Mouse (Mus musculus): ENCODE data around the gene Nufip2. TPM values are rescaled to one million over a fixed set of nuclear protein-coding genes. Genes with fewer than 3 reads are reported as not detected.

The Nufip2 gene
- total and polyA plus RNA-seq, 2 experiments from 2014 or later, result 3.8 to 33.6 TPM

GRCm38 (mm10) chr11:77764694-77765458 is 78.9 kb downstream of the Nufip2 start:
- no peaks in the 10 kb centered on the region for H3K9me3 ChIP-seq (ENCODE audit: low read length)
- no peak for TF ChIP-seq CTCF (IDR thresholded peaks at IDR 0.05; ENCODE audit: low read depth)
- H3K36me3 ChIP-seq (ENCODE audit: insufficient read depth, low read length), result no peaks in the 10 kb centered on the region
- no peak overlapping the region; the same call in 1 of the 2 replicates for H3K9ac ChIP-seq (replicated peaks; ENCODE audit: low read length)
- no peak for ATAC-seq
- no peaks in the 10 kb centered on the region for H3K27me3 ChIP-seq (ENCODE audit: insufficient read depth, low read length)
- peaks cover 20% of the 10 kb centered on the region for H3K4me1 ChIP-seq (ENCODE audit: insufficient read depth, low read length)
- H3K4me3 ChIP-seq (ENCODE audit: low read length), result peak overlapping the region; percentile 96
- WGBS, result 37% methylated on average over 9 of the region's 9 CpGs
- peak overlapping the region; percentile 26; the same call in 1 of the 2 replicates for H3K27ac ChIP-seq
- peak overlapping the region; percentile 92 for H3K4me2 ChIP-seq (ENCODE audit: low read depth, low read length)
- no peak for DNase-seq (ENCODE audit: low spot score)

DNA sequence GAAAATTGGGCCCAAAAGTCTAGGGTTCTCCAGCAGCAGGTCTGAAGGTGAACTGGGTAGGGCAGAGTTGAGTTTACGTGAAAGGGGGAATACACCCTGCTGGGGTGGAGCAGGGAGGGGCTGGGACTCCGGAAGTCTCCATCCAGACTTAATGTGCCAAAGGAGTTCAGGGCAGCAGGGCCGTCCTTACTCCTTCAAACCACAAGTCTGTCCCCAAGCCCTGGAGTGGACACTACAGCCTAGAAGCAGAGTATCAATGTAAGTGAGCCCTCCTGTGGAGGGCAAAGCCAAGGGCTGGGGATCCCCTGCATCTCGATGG is 79.5 kb downstream of the Nufip2 start:
- H3K4me1 ChIP-seq (ENCODE audit: insufficient read depth, low read length), result peaks cover 20% of the 10 kb centered on the region
- H3K4me3 ChIP-seq (ENCODE audit: low read length), result no peak overlapping the region
- H3K9me3 ChIP-seq (ENCODE audit: low read length), result no peaks in the 10 kb centered on the region
- WGBS, result 40% methylated on average over 4 of the region's 4 CpGs
- ATAC-seq (no peak), DNase-seq (ENCODE audit: low spot score) (no peak)
- peak overlapping the region; percentile 92 for H3K4me2 ChIP-seq (ENCODE audit: low read depth, low read length)
- no peak for TF ChIP-seq CTCF (IDR thresholded peaks at IDR 0.05; ENCODE audit: low read depth)
- no peak overlapping the region for H3K9ac ChIP-seq (replicated peaks; ENCODE audit: low read length)
- no peak overlapping the region for H3K27ac ChIP-seq
- no peaks in the 10 kb centered on the region for H3K27me3 ChIP-seq (ENCODE audit: insufficient read depth, low read length)
- no peaks in the 10 kb centered on the region for H3K36me3 ChIP-seq (ENCODE audit: insufficient read depth, low read length)

DNA sequence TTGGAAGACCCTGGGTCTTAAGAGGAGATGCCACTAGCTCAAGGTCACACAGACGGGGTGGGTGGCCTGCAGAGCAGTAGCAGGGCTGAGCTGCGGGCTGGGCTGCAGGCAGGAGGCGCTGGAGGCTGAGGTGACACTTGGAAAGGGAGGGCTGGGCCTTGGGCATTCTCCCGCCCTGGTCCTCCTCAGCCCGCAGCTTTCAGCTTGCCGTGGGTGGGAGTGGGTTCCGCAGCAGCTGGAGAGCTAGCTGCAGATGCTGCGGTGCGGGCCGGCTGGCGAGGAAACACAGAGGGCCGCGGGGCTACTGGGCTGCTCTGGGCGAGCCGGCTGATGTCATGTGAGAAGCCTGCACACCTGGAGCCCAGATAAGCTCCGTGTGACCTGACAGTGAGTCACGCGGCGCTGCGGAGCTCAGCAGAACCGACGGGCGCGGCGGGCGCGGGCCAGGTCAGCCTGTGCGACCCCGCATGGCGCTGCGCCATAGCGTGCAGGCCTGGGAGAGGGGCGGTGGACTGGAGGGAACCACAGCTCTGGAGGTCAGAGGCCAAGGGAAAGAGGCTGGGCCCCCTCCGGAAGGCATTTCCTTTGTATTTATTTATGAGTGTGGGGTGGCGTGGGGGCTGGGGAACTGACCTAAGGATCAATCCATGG is 80.5 kb downstream of the Nufip2 start:
- peak; percentile 63 for TF ChIP-seq CTCF (IDR thresholded peaks at IDR 0.05; ENCODE audit: low read depth)
- DNase-seq (ENCODE audit: low spot score), result peak; percentile 55
- peak; percentile 41; the same call in 1 of the 2 replicates for ATAC-seq
- Histone ChIP-seq H3K27me3 (ENCODE audit: insufficient read depth, low read length) (no peaks in the 10 kb centered on the region), H3K4me3 (ENCODE audit: low read length) (peak overlapping the region; percentile 37), H3K4me1 (ENCODE audit: insufficient read depth, low read length) (peaks cover 20% of the 10 kb centered on the region), H3K9me3 (ENCODE audit: low read length) (no peaks in the 10 kb centered on the region), H3K9ac (replicated peaks; ENCODE audit: low read length) (peak overlapping the region; percentile 48), H3K27ac (peak overlapping the region; percentile 42; the same call in 1 of the 2 replicates), H3K4me2 (ENCODE audit: low read depth, low read length) (peak overlapping the region; percentile 65), H3K36me3 (ENCODE audit: insufficient read depth, low read length) (no peaks in the 10 kb centered on the region)
- WGBS, result 7% methylated on average over 34 of the region's 35 CpGs

- H3K27ac ChIP-seq, result no peak overlapping the region
- no peak overlapping the region for H3K4me3 ChIP-seq (ENCODE audit: low read length)
- H3K36me3 ChIP-seq (ENCODE audit: insufficient read depth, low read length), result no peaks in the 10 kb centered on the region
- DNase-seq (ENCODE audit: low spot score), result no peak
- H3K9ac ChIP-seq (replicated peaks; ENCODE audit: low read length), result no peak overlapping the region
- H3K4me1 ChIP-seq (ENCODE audit: insufficient read depth, low read length), result peaks cover 19% of the 10 kb centered on the region
- no peaks in the 10 kb centered on the region for H3K27me3 ChIP-seq (ENCODE audit: insufficient read depth, low read length)
- H3K4me2 ChIP-seq (ENCODE audit: low read depth, low read length), result no peak overlapping the region
- H3K9me3 ChIP-seq (ENCODE audit: low read length), result no peaks in the 10 kb centered on the region
- TF ChIP-seq CTCF (IDR thresholded peaks at IDR 0.05; ENCODE audit: low read depth), result no peak
- 49% methylated on average over 4 of the region's 4 CpGs for WGBS
- no peak for ATAC-seq
Measured at GRCm38 (mm10) chr11:77769496-77769895, 83.5 kb downstream of the Nufip2 start.

GRCm38 (mm10) chr11:77770346-77770745 is 84.4 kb downstream of the Nufip2 start:
- Histone ChIP-seq H3K9me3 (ENCODE audit: low read length) (no peaks in the 10 kb centered on the region), H3K27ac (no peak overlapping the region), H3K9ac (replicated peaks; ENCODE audit: low read length) (no peak overlapping the region), H3K27me3 (ENCODE audit: insufficient read depth, low read length) (no peaks in the 10 kb centered on the region), H3K4me2 (ENCODE audit: low read depth, low read length) (no peak overlapping the region), H3K36me3 (ENCODE audit: insufficient read depth, low read length) (no peaks in the 10 kb centered on the region), H3K4me1 (ENCODE audit: insufficient read depth, low read length) (peaks cover 15% of the 10 kb centered on the region), H3K4me3 (ENCODE audit: low read length) (no peak overlapping the region)
- 86% methylated on average over 8 of the region's 8 CpGs for WGBS
- ATAC-seq, result no peak
- DNase-seq (ENCODE audit: low spot score), result no peak
- no peak for TF ChIP-seq CTCF (IDR thresholded peaks at IDR 0.05; ENCODE audit: low read depth)

DNA sequence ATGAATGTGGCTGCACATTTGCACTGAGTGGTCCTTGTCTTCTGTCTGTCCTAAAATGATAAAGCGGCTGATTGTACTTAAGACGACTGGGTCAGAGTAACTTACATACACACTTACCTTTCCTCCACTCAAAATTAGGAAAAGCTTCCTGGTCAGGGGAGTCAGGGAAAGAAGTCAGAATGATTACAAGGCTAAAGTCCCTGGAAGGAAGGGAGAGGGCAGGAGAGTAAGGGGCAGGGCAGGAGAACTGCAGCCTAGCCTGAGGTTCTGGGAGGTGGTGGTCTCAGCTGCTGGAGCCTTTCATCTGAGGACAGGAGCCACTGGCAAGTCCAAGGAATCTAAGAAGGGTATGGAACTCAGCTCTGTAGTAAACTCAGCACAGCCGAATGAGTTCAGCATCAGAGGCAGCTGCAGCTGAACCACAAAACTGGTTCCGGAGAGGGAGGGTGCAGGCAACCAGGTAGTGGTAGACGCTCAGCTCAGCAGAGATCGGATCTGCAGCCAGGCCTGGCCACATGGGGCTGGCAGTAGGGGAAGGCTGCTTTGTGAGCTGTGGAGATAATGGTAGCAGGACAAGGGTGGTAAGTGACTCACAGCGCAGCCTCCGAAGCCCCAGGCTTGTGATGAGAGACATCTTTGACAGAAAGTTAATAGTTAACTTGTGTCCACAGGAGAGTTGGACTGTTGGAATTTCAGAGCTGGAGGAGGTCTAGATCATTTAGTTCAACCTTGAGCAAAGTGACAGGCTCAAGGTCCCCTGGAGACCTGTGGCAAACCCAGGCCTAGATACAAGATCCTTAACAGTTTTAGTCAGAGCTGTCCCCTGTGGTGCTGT is 86.1 kb downstream of the Nufip2 start:
- H3K27ac ChIP-seq, result no peak overlapping the region
- H3K9ac ChIP-seq (replicated peaks; ENCODE audit: low read length), result no peak overlapping the region
- no peak for TF ChIP-seq CTCF (IDR thresholded peaks at IDR 0.05; ENCODE audit: low read depth)
- no peaks in the 10 kb centered on the region for H3K4me1 ChIP-seq (ENCODE audit: insufficient read depth, low read length)
- no peak overlapping the region for H3K4me2 ChIP-seq (ENCODE audit: low read depth, low read length)
- 68% methylated on average over 8 of the region's 8 CpGs for WGBS
- no peaks in the 10 kb centered on the region for H3K9me3 ChIP-seq (ENCODE audit: low read length)
- DNase-seq (ENCODE audit: low spot score) (no peak), ATAC-seq (no peak)
- no peak overlapping the region for H3K4me3 ChIP-seq (ENCODE audit: low read length)
- H3K36me3 ChIP-seq (ENCODE audit: insufficient read depth, low read length), result no peaks in the 10 kb centered on the region
- H3K27me3 ChIP-seq (ENCODE audit: insufficient read depth, low read length), result no peaks in the 10 kb centered on the region

All from hindbrain, postnatal 0 days (tissue).